Mouse (Mus musculus): ENCODE measurements around the gene Olfr209.
"Not testable (repeated sequence)": the region's sequence is repeated elsewhere in the genome, so short reads cannot be mapped to it uniquely, and the experiment has no call there.

Olfr209 gene

GRCm38 (mm10) chr16:59363893-59364292, at the start of gene Olfr209:
Gene Olfr209 (minus strand): TSS chr16:59363993.
- no peak for DNase-seq (ENCODE audit: low read depth)

- DNase-seq (ENCODE audit: low read depth), result peak; percentile 77
Measured at GRCm38 (mm10) chr16:59413475-59413874, 49.7 kb upstream of the Olfr209 start.

- no peak for DNase-seq (ENCODE audit: low read depth)
Measured at GRCm38 (mm10) chr16:59409800-59410199, 46.0 kb upstream of the Olfr209 start.

GRCm38 (mm10) chr16:59409341-59409748, 45.6 kb upstream of the Olfr209 start:
- DNase-seq (ENCODE audit: low read depth), result no peak

GRCm38 (mm10) chr16:59407032-59407431, 43.2 kb upstream of the Olfr209 start, which contains the start of gene Gabrr3:
Gene Gabrr3 (plus strand): TSS chr16:59407332.
- DNase-seq (ENCODE audit: low read depth), result no peak

GRCm38 (mm10) chr16:59404798-59405197, 41.0 kb upstream of the Olfr209 start:
- no peak for DNase-seq (ENCODE audit: low read depth)

- peak; percentile 44 for DNase-seq (ENCODE audit: low read depth)
Measured at GRCm38 (mm10) chr16:59403684-59404083, 39.9 kb upstream of the Olfr209 start.

- DNase-seq (ENCODE audit: low read depth), result no peak
Measured at GRCm38 (mm10) chr16:59401985-59402384, 38.2 kb upstream of the Olfr209 start.

GRCm38 (mm10) chr16:59401102-59401501, 37.3 kb upstream of the Olfr209 start:
- no peak for DNase-seq (ENCODE audit: low read depth)

- peak; percentile 2 for DNase-seq (ENCODE audit: low read depth)
Measured at GRCm38 (mm10) chr16:59393300-59393699, 29.5 kb upstream of the Olfr209 start.

GRCm38 (mm10) chr16:59349146-59349545, 14.6 kb downstream of the Olfr209 start, which contains the start of gene Olfr206:
Gene Olfr206 (minus strand): TSS chr16:59349246.
- DNase-seq (ENCODE audit: low read depth), result no peak

- DNase-seq (ENCODE audit: low read depth), result no peak
Measured at GRCm38 (mm10) chr16:59331038-59331437, 32.8 kb downstream of the Olfr209 start, which contains the start of gene Olfr205. Gene Olfr205 (minus strand): TSS chr16:59331138.

GRCm38 (mm10) chr16:59323262-59323661, 40.5 kb downstream of the Olfr209 start:
- not testable (repeated sequence) for DNase-seq (ENCODE audit: low read depth)

GRCm38 (mm10) chr16:59318148-59318547, 45.6 kb downstream of the Olfr209 start, which contains the start of gene Olfr204:
Gene Olfr204 (minus strand): TSS chr16:59318248.
- DNase-seq (ENCODE audit: low read depth), result no peak

Measured in NIH3T3 (cell line).